Mouse (Mus musculus): Measurements from ENCODE around the gene Spib.

The Spib gene

GRCm38 (mm10) chr7:44487936-44488335 is 43.9 kb downstream of the Spib start:
- no peak for DNase-seq (ENCODE audit: low read depth, low spot score)

GRCm38 (mm10) chr7:44486927-44487575 is 44.8 kb downstream of the Spib start:
- DNase-seq (ENCODE audit: low read depth, low spot score) = no peak

GRCm38 (mm10) chr7:44485572-44486195 is 46.2 kb downstream of the Spib start:
- no peak for DNase-seq (ENCODE audit: low read depth, low spot score)

- DNase-seq (ENCODE audit: low read depth, low spot score) = peak; percentile 84
These were observed 46.9 kb downstream of the Spib start for GRCm38 (mm10) chr7:44484841-44485571.

- DNase-seq (ENCODE audit: low read depth, low spot score) = no peak
These were observed 47.8 kb downstream of the Spib start for GRCm38 (mm10) chr7:44484109-44484508.

GRCm38 (mm10) chr7:44482836-44483435 is 48.9 kb downstream of the Spib start:
- DNase-seq (ENCODE audit: low read depth, low spot score) = no peak

Measured in ES-CJ7 (cell line).